Mouse (Mus musculus): Measurements from ENCODE around the gene Zfp212.

GRCm38 (mm10) chr6:47879049-47879716, 41.1 kb upstream of the Zfp212 start:
- no peak for TF ChIP-seq CTCF (IDR thresholded peaks at IDR 0.05; ENCODE audit: low read depth, low read length)
- TF ChIP-seq POLR2A (IDR thresholded peaks at IDR 0.05; ENCODE audit: borderline replicate concordance, low read depth, low read length), result no peak

Measured in bone marrow macrophage, adult 2 months (primary cell).